In the genomic region with DNA sequence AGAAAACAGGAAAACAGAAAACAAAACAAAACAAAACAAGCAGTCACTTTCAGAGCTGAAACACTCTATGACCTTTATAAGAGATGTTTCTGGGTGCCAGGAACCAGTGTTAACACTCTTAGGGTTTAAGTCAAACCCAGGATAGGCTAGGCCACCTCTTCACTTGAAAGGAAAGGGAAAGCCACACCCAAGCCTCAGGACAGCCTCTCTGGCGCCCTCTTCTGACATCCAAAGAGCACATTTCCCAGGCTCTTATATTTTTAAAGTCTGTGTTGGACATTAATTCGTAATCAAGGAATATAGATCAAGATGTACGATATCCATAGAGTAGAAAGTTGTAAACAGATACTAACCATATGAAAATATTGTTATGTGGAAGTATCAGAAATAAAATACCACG, we compare ENCODE assay signal across 9 mouse cellular contexts. TPM values are rescaled to one million over a fixed set of nuclear protein-coding genes. Genes with fewer than 3 reads are reported as not detected.
DNase-seq lines count a peak whose midpoint lies in the region; ATAC-seq and TF ChIP-seq lines count a peak whose summit lies in the region.
"Had no signal": no experiment of that assay in that cellular context is flagged by ENCODE, and none has a peak within 500 bp of the region (broad histone marks: within the 10 kb centered on the region; RNA-seq: fewer than 3 reads in every experiment).

No protein-coding gene starts in this region.

- no peaks in the 10 kb centered on the region for H3K36me3 ChIP-seq in liver, postnatal 0 days (replicated peaks; ENCODE audit: insufficient read depth, low read length)
- no peaks in the 10 kb centered on the region for H3K36me3 ChIP-seq in liver, embryonic 11.5 days (ENCODE audit: control insufficient read depth, insufficient read depth, low read length)
- H3K36me3 ChIP-seq: limb, embryonic 15.5 days had no signal

- H3K27me3 ChIP-seq in liver, postnatal 0 days (ENCODE audit: insufficient read depth, low read length), result no peaks in the 10 kb centered on the region
- H3K27me3 ChIP-seq in liver, embryonic 11.5 days (replicated peaks; ENCODE audit: control insufficient read depth, insufficient read depth, low read length), result no peaks in the 10 kb centered on the region
- H3K27me3 ChIP-seq: limb, embryonic 15.5 days had no signal

- H3K9ac ChIP-seq in liver, postnatal 0 days (replicated peaks), result no peak overlapping the region
- no peak overlapping the region for H3K9ac ChIP-seq in liver, embryonic 11.5 days (ENCODE audit: low read depth, low read length)
- H3K9ac ChIP-seq: limb, embryonic 15.5 days had no signal

- DNase-seq in cerebellum, postnatal 14 days, result peak; percentile 46 to 57
- DNase-seq in cerebellum, adult 9-11 months, result no peak
- DNase-seq in liver, postnatal 0 days, result no peak
- no peak for DNase-seq in liver, embryonic 11.5 days (ENCODE audit: low spot score)
- DNase-seq in naive thymus-derived CD4-positive, alpha-beta T cell, adult 2 months (ENCODE audit: low read depth), result peak; percentile 53
- no peak for DNase-seq in layer of hippocampus, adult 9-10 months (ENCODE audit: low spot score)
- DNase-seq in Muller cell, postnatal 12 days (ENCODE audit: inconsistent ontology term), result no peak

- TF ChIP-seq EP300 in liver, postnatal 0 days (IDR thresholded peaks at IDR 0.05; ENCODE audit: low read depth), result no peak

- WGBS in liver, postnatal 0 days (ENCODE audit: insufficient replicate concordance), result 35% methylated on average over 4 of the region's 4 CpGs
- 41% methylated on average over 4 of the region's 4 CpGs for WGBS in liver, embryonic 11.5 days

- no peak overlapping the region for H3K4me3 ChIP-seq in liver, postnatal 0 days (ENCODE audit: low read depth, low read length)
- H3K4me3 ChIP-seq in liver, embryonic 11.5 days (ENCODE audit: low read depth, low read length), result no peak overlapping the region
- H3K4me3 ChIP-seq: limb, embryonic 15.5 days had no signal

- H3K4me1 ChIP-seq in liver, postnatal 0 days (ENCODE audit: insufficient read depth), result no peaks in the 10 kb centered on the region
- H3K4me1 ChIP-seq in liver, embryonic 11.5 days (replicated peaks; ENCODE audit: control insufficient read depth, insufficient read depth, low read length), result no peaks in the 10 kb centered on the region
- H3K4me1 ChIP-seq: limb, embryonic 15.5 days had no signal

- H3K27ac ChIP-seq in liver, postnatal 0 days (ENCODE audit: low read depth), result no peak overlapping the region
- H3K27ac ChIP-seq in liver, embryonic 11.5 days (ENCODE audit: low read depth, low read length), result no peak overlapping the region
- H3K27ac ChIP-seq: limb, embryonic 15.5 days had no signal

- ATAC-seq in liver, postnatal 0 days, result no peak
- ATAC-seq in liver, embryonic 11.5 days (replicated peaks; ENCODE audit: low FRiP score), result no peak
- peak; percentile 74; the same call in 1 of the 2 replicates for ATAC-seq in common myeloid progenitor, adult 5-6 weeks (replicated peaks; ENCODE audit: low read depth, poor library complexity, severe bottlenecking)

- peak; percentile 56 for TF ChIP-seq CTCF in liver, postnatal 0 days (IDR thresholded peaks at IDR 0.05; ENCODE audit: low read depth)

- H3K9me3 ChIP-seq in liver, postnatal 0 days (ENCODE audit: low read length), result no peaks in the 10 kb centered on the region
- H3K9me3 ChIP-seq in liver, embryonic 11.5 days (ENCODE audit: control insufficient read depth, low read length), result no peaks in the 10 kb centered on the region
- H3K9me3 ChIP-seq: limb, embryonic 15.5 days had no signal

- H3K4me2 ChIP-seq in liver, postnatal 0 days (ENCODE audit: low read depth, low read length), result no peak overlapping the region
- no peak overlapping the region for H3K4me2 ChIP-seq in liver, embryonic 11.5 days
- H3K4me2 ChIP-seq: limb, embryonic 15.5 days had no signal

RNA-seq across cellular contexts. Expression of gene Gnb5, which starts 16.5 kb away (rescaled TPM):
- polyA plus RNA-seq in liver, postnatal 0 days (2015; fragmentation: Nextera tagmentation; extraction: Ambion mirVana), result 1.8 and 2.4 TPM in 2 replicates
- polyA plus RNA-seq in liver, embryonic 11.5 days (2014; fragmentation: Nextera tagmentation; extraction: Ambion mirVana), result 8.6 and 9.2 TPM in 2 replicates
- 2.2 and 3.0 TPM in 2 replicates for total RNA-seq in common myeloid progenitor, adult 5-6 weeks (2017)

RNA-seq across cellular contexts. Expression of gene Myo5c, which starts 57.7 kb away (rescaled TPM):
- polyA plus RNA-seq in liver, postnatal 0 days (2015; fragmentation: Nextera tagmentation; extraction: Ambion mirVana), result 0.33 and 0.48 TPM in 2 replicates
- polyA plus RNA-seq in liver, embryonic 11.5 days (2014; fragmentation: Nextera tagmentation; extraction: Ambion mirVana), result 0.85 and 1.1 TPM in 2 replicates
- total RNA-seq in common myeloid progenitor, adult 5-6 weeks (2017), result 0.63 and 1.1 TPM in 2 replicates

RNA-seq across cellular contexts. Expression of gene Bcl2l10, which starts 58.0 kb away (rescaled TPM):
- polyA plus RNA-seq in liver, postnatal 0 days (2015; fragmentation: Nextera tagmentation; extraction: Ambion mirVana), result not detected in 2 replicates
- not detected in 2 replicates for polyA plus RNA-seq in liver, embryonic 11.5 days (2014; fragmentation: Nextera tagmentation; extraction: Ambion mirVana)
- not detected in 2 replicates for total RNA-seq in common myeloid progenitor, adult 5-6 weeks (2017)
- polyA plus RNA-seq: limb, embryonic 15.5 days had no signal

Comparison
In these comparisons a context has a peak if more than half of its experiments do, and no peak if none do; other contexts are left out.
1. DNase-seq: peak in cerebellum, postnatal 14 days (2 of 2) and naive thymus-derived CD4-positive, alpha-beta T cell, adult 2 months (single experiment); none in cerebellum, adult 9-11 months (single experiment), liver, postnatal 0 days (single experiment), liver, embryonic 11.5 days (single experiment), layer of hippocampus, adult 9-10 months (single experiment) and Muller cell, postnatal 12 days (single experiment).